ENCODE assay signal across 25 mouse cellular contexts in the genomic region with DNA sequence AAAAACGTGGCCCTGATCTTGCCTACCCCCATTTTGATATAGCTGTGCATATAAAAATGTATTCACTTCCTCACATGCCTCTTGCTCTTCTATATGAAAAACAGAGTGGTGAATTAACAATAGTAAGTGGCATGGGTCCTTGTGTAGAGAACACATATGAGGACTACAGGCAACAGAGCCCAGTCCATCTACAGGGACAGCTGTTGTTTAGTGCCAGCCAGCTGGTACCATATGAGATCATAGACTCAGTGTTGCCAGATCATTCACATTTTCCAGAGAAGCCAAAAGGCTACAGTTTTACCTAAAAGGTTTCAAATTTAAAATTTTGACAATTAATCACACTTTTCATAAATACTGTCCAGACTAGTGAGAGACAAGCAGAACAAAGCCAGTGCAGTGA. TPM values are rescaled to one million over a fixed set of nuclear protein-coding genes. Genes with fewer than 3 reads are reported as not detected.
"Had no signal": no experiment of that assay in that cellular context is flagged by ENCODE, and none has a peak within 500 bp of the region (broad histone marks: within the 10 kb centered on the region; RNA-seq: fewer than 3 reads in every experiment).

No protein-coding gene starts in this region.

- H3K4me3 ChIP-seq: layer of hippocampus, adult 2 months; limb, embryonic 12.5 days; limb, embryonic 15.5 days; megakaryocyte, embryonic 14.5 days; midbrain, embryonic 10.5 days; midbrain, embryonic 13.5 days; neural tube, embryonic 12.5 days; neural tube, embryonic 15.5 days; stomach, embryonic 15.5 days had no signal

- H3K4me2 ChIP-seq: limb, embryonic 12.5 days; limb, embryonic 15.5 days; liver, embryonic 11.5 days; lung, embryonic 14.5 days; midbrain, embryonic 13.5 days; neural tube, embryonic 12.5 days; neural tube, embryonic 15.5 days; stomach, embryonic 15.5 days had no signal

- H3K27ac ChIP-seq: kidney, postnatal 0 days; layer of hippocampus, adult 2 months; limb, embryonic 12.5 days; limb, embryonic 15.5 days; liver, embryonic 14.5 days; midbrain, embryonic 10.5 days; midbrain, embryonic 13.5 days; neural tube, embryonic 12.5 days; neural tube, embryonic 15.5 days; stomach, embryonic 15.5 days had no signal

- H3K36me3 ChIP-seq: limb, embryonic 12.5 days; limb, embryonic 15.5 days; midbrain, embryonic 10.5 days; midbrain, embryonic 13.5 days; neural tube, embryonic 12.5 days; neural tube, embryonic 15.5 days; stomach, embryonic 15.5 days had no signal

- H3K4me1 ChIP-seq: limb, embryonic 12.5 days; limb, embryonic 15.5 days; megakaryocyte, embryonic 14.5 days; midbrain, embryonic 10.5 days; midbrain, embryonic 13.5 days; neural tube, embryonic 12.5 days; neural tube, embryonic 15.5 days; stomach, embryonic 15.5 days had no signal

- H3K9ac ChIP-seq: limb, embryonic 12.5 days; limb, embryonic 15.5 days; liver, embryonic 14.5 days; liver, postnatal 0 days; lung, embryonic 14.5 days; midbrain, embryonic 13.5 days; neural tube, embryonic 12.5 days; neural tube, embryonic 15.5 days; stomach, embryonic 15.5 days had no signal

- H3K27me3 ChIP-seq: limb, embryonic 12.5 days; limb, embryonic 15.5 days; megakaryocyte, embryonic 14.5 days; midbrain, embryonic 13.5 days; neural tube, embryonic 12.5 days; neural tube, embryonic 15.5 days; stomach, embryonic 15.5 days had no signal

- ATAC-seq: liver, postnatal 0 days; lung, postnatal 0 days; midbrain, embryonic 13.5 days had no signal

- H3K9me3 ChIP-seq: limb, embryonic 12.5 days; limb, embryonic 15.5 days; megakaryocyte, embryonic 14.5 days; midbrain, embryonic 10.5 days; midbrain, embryonic 13.5 days; neural tube, embryonic 12.5 days; neural tube, embryonic 15.5 days; stomach, embryonic 15.5 days had no signal

- DNase-seq: kidney, adult 2 months; kidney, postnatal 25 days; left cerebral cortex, postnatal 4 days; liver, postnatal 0 days; lung, embryonic 14.5 days; lung, postnatal 36 days; retina, postnatal 1 day; right cerebral cortex, postnatal 25 days; spleen, adult 18-20 months; thymus, postnatal 25 days had no signal

RNA-seq across cellular contexts. Expression of a gene that starts 47.4 kb away (rescaled TPM):
- polyA plus RNA-seq: kidney, embryonic 14.5 days; large intestine, adult 2 months; liver, embryonic 14.5 days; liver, postnatal 0 days; lung, embryonic 14.5 days; lung, postnatal 0 days had no signal
